Mouse (Mus musculus) layer of hippocampus, postnatal 36 days (tissue): ENCODE measurements at regions not wholly inside any gene's neighbourhood (a gene's known extent, or its start where the extent isn't known, plus 50 kb on each side); places are given as distances from the start of the nearest gene placed in this dataset.
A peak's percentile ranks its signal among the peaks of the same experiment; 100 is the strongest.
"Not testable (repeated sequence)": the region's sequence is repeated elsewhere in the genome, so short reads cannot be mapped to it uniquely, and the experiment has no call there.

Experiments
- DNase-seq, 2 experiments: peaks; one replicate each; pipeline ENCODE4 v3.0.0; 2022

- no peak for DNase-seq
Observed at GRCm38 (mm10) chr5:39335321-39335720, 420.0 kb downstream of the Hs3st1 start.

GRCm38 (mm10) chr5:39334241-39334640 is 421.0 kb downstream of the Hs3st1 start:
- DNase-seq = no peak

- peak in 1 of 2 experiments; percentile 17 for DNase-seq
Observed at GRCm38 (mm10) chr5:39325399-39325798, 429.9 kb downstream of the Hs3st1 start.

GRCm38 (mm10) chr5:39316478-39316877 is 438.8 kb downstream of the Hs3st1 start:
- no peak for DNase-seq

GRCm38 (mm10) chr5:39311211-39311610 is 434.6 kb upstream of the Clnk start:
- DNase-seq = no peak

GRCm38 (mm10) chr5:39305794-39306193 is 429.2 kb upstream of the Clnk start:
- no peak for DNase-seq

GRCm38 (mm10) chr5:39292849-39293248 is 416.2 kb upstream of the Clnk start:
- no peak for DNase-seq

GRCm38 (mm10) chr5:39281021-39281420 is 404.4 kb upstream of the Clnk start:
- no peak for DNase-seq

- no peak for DNase-seq
Observed at GRCm38 (mm10) chr5:39273710-39274385, 397.2 kb upstream of the Clnk start.

- no peak for DNase-seq
Observed at GRCm38 (mm10) chr5:39267106-39267505, 390.5 kb upstream of the Clnk start.

- no peak for DNase-seq
Observed at GRCm38 (mm10) chr5:39260721-39261190, 384.1 kb upstream of the Clnk start.

- DNase-seq = no peak
Observed at GRCm38 (mm10) chr5:39257745-39258144, 381.1 kb upstream of the Clnk start.

GRCm38 (mm10) chr5:39252206-39252605 is 375.6 kb upstream of the Clnk start:
- DNase-seq = no peak

- DNase-seq = no peak
Observed at GRCm38 (mm10) chr5:39251021-39251420, 374.4 kb upstream of the Clnk start.

GRCm38 (mm10) chr5:39219698-39220097 is 343.1 kb upstream of the Clnk start:
- DNase-seq = no peak

- DNase-seq = no peak
Observed at GRCm38 (mm10) chr5:39216326-39216725, 339.7 kb upstream of the Clnk start.

- DNase-seq = no peak
Observed at GRCm38 (mm10) chr5:39215016-39215415, 338.4 kb upstream of the Clnk start.

GRCm38 (mm10) chr5:39212550-39212949 is 335.9 kb upstream of the Clnk start:
- DNase-seq = peak in 1 of 2 experiments; percentile 6

GRCm38 (mm10) chr5:39198856-39199255 is 322.2 kb upstream of the Clnk start:
- DNase-seq = no peak

GRCm38 (mm10) chr5:39191153-39191552 is 314.5 kb upstream of the Clnk start:
- DNase-seq = not testable (repeated sequence)

GRCm38 (mm10) chr5:39181616-39182402 is 305.2 kb upstream of the Clnk start:
- DNase-seq = no peak

GRCm38 (mm10) chr5:39181028-39181427 is 304.4 kb upstream of the Clnk start:
- no peak for DNase-seq

GRCm38 (mm10) chr5:39177891-39178290 is 301.3 kb upstream of the Clnk start:
- DNase-seq = no peak

GRCm38 (mm10) chr5:39176906-39177305 is 300.3 kb upstream of the Clnk start:
- no peak for DNase-seq
